Mouse (Mus musculus): Measurements from ENCODE around the gene Ccn5. TPM values are rescaled to one million over a fixed set of nuclear protein-coding genes. Genes with fewer than 3 reads are reported as not detected.
A peak's percentile ranks its signal among the peaks of the same experiment; 100 is the strongest.

The Ccn5 gene
- polyA plus RNA-seq, 1 experiment from 2014 or later = 143 TPM

GRCm38 (mm10) chr2:163826494-163826893 lies 5.8 kb downstream of the Ccn5 start:
- ChIA-PET POLR2A (interaction anchor here (1.5 to 2.3 kb wide), 3 partner anchors 12 to 81 kb away, joined by 4 to 7 read pairs (median 5); no protein-coding TSS in a partner anchor), CTCF (interaction anchor here (1.2 to 8.0 kb wide), 3 partner anchors 12 to 39 kb away, joined by 6 to 69 read pairs (median 36); no protein-coding TSS in a partner anchor)
- ATAC-seq = peak; percentile 83
- in situ Hi-C loops (cut with MboI; ENCODE audit: low pct_unique_long_range_greater_than_20kb) = no loop called here
- DNase-seq (ENCODE audit: low read depth, low spot score) = peak; percentile 92
- H3K27me3 ChIP-seq = no peaks in the 10 kb centered on the region
- TF ChIP-seq CTCF (IDR thresholded peaks at IDR 0.05) = no peak

GRCm38 (mm10) chr2:163831163-163831562 lies 10.5 kb downstream of the Ccn5 start:
- no peak for DNase-seq (ENCODE audit: low read depth, low spot score)
- no peak for ATAC-seq
- ChIA-PET POLR2A (no interaction called here), CTCF (no interaction called here)
- H3K27me3 ChIP-seq = no peaks in the 10 kb centered on the region
- TF ChIP-seq CTCF (IDR thresholded peaks at IDR 0.05) = no peak
- in situ Hi-C loops (cut with MboI; ENCODE audit: low pct_unique_long_range_greater_than_20kb) = loop anchor here (10.0 kb wide), 1 partner anchor 46 kb away; no protein-coding TSS in a partner anchor

- in situ Hi-C loops (cut with MboI; ENCODE audit: low pct_unique_long_range_greater_than_20kb) = loop anchor here (10.0 kb wide), 1 partner anchor 53 kb away; no protein-coding TSS in a partner anchor
- DNase-seq (ENCODE audit: low read depth, low spot score) (no peak), ATAC-seq (peak; percentile 62)
- ChIA-PET CTCF (interaction anchor here (0.6 to 4.2 kb wide), 20 partner anchors 11 to 238 kb away, joined by 3 to 70 read pairs (median 8); partner anchors contain the start of genes Ccn5 and Kcnk15), POLR2A (interaction anchor here (0.7 to 1.6 kb wide), 3 partner anchors 37 to 258 kb away, joined by 3 to 9 read pairs (median 7); no protein-coding TSS in a partner anchor)
- peak; percentile 99 for TF ChIP-seq CTCF (IDR thresholded peaks at IDR 0.05)
- H3K27me3 ChIP-seq = peaks cover 10% of the 10 kb centered on the region
Measured at GRCm38 (mm10) chr2:163838043-163838442, 17.4 kb downstream of the Ccn5 start.

GRCm38 (mm10) chr2:163839519-163839918 lies 18.9 kb downstream of the Ccn5 start:
- no peak for TF ChIP-seq CTCF (IDR thresholded peaks at IDR 0.05)
- DNase-seq (ENCODE audit: low read depth, low spot score) (no peak), ATAC-seq (no peak)
- ChIA-PET CTCF (interaction anchor here (0.9 to 4.2 kb wide), 8 partner anchors 11 to 305 kb away, joined by 3 to 70 read pairs (median 17); no protein-coding TSS in a partner anchor), POLR2A (interaction anchor here (1.1 kb wide), 1 partner anchor 24 kb away, joined by 3 read pairs; no protein-coding TSS in a partner anchor)
- in situ Hi-C loops (cut with MboI; ENCODE audit: low pct_unique_long_range_greater_than_20kb) = loop anchor here (10.0 kb wide), 1 partner anchor 55 kb away; no protein-coding TSS in a partner anchor
- H3K27me3 ChIP-seq = peaks cover 10% of the 10 kb centered on the region

- ATAC-seq (no peak), DNase-seq (ENCODE audit: low read depth, low spot score) (no peak)
- no peak for TF ChIP-seq CTCF (IDR thresholded peaks at IDR 0.05)
- POLR2A ChIA-PET = interaction anchor here (0.7 kb wide), 1 partner anchor 1106 kb away, joined by 3 read pairs; no protein-coding TSS in a partner anchor
- in situ Hi-C loops (cut with MboI; ENCODE audit: low pct_unique_long_range_greater_than_20kb) = no loop called here
- CTCF ChIA-PET = no interaction called here
- peaks cover 10% of the 10 kb centered on the region for H3K27me3 ChIP-seq
Measured at GRCm38 (mm10) chr2:163842043-163842442, 21.4 kb downstream of the Ccn5 start.

GRCm38 (mm10) chr2:163853461-163853901 lies 32.8 kb downstream of the Ccn5 start, which contains the start of gene Kcnk15:
TSS of gene Kcnk15 (plus strand) at chr2:163853651.
- peak; percentile 52 for TF ChIP-seq CTCF (IDR thresholded peaks at IDR 0.05)
- peaks cover 60% of the 10 kb centered on the region for H3K27me3 ChIP-seq
- DNase-seq (ENCODE audit: low read depth, low spot score) = no peak
- CTCF ChIA-PET = interaction anchor here (2.1 kb wide), 1 partner anchor 15 kb away, joined by 8 read pairs; no protein-coding TSS in a partner anchor
- in situ Hi-C loops (cut with MboI; ENCODE audit: low pct_unique_long_range_greater_than_20kb) = loop anchor here (5.0 kb wide), 1 partner anchor 99 kb away; no protein-coding TSS in a partner anchor
- POLR2A ChIA-PET = no interaction called here
- no peak for ATAC-seq

GRCm38 (mm10) chr2:163857233-163857632 lies 36.6 kb downstream of the Ccn5 start:
- no peak for TF ChIP-seq CTCF (IDR thresholded peaks at IDR 0.05)
- DNase-seq (ENCODE audit: low read depth, low spot score) = no peak
- in situ Hi-C loops (cut with MboI; ENCODE audit: low pct_unique_long_range_greater_than_20kb) = no loop called here
- ChIA-PET CTCF (interaction anchor here (2.5 kb wide), 1 partner anchor 95 kb away, joined by 7 read pairs; no protein-coding TSS in a partner anchor), POLR2A (no interaction called here)
- peaks cover 47% of the 10 kb centered on the region for H3K27me3 ChIP-seq
- no peak for ATAC-seq

- in situ Hi-C loops (cut with MboI; ENCODE audit: low pct_unique_long_range_greater_than_20kb) = no loop called here
- ChIA-PET CTCF (interaction anchor here (0.7 to 2.5 kb wide), 3 partner anchors 28 to 94 kb away, joined by 3 to 7 read pairs (median 4); no protein-coding TSS in a partner anchor), POLR2A (interaction anchor here (0.6 kb wide), 1 partner anchor 13 kb away, joined by 5 read pairs; no protein-coding TSS in a partner anchor)
- TF ChIP-seq CTCF (IDR thresholded peaks at IDR 0.05) = peak; percentile 98
- no peak for DNase-seq (ENCODE audit: low read depth, low spot score)
- no peak for ATAC-seq
- H3K27me3 ChIP-seq = peaks cover 45% of the 10 kb centered on the region
Measured at GRCm38 (mm10) chr2:163858254-163858947, 37.7 kb downstream of the Ccn5 start.

GRCm38 (mm10) chr2:163865311-163865710 lies 44.6 kb downstream of the Ccn5 start:
- no peak for ATAC-seq
- in situ Hi-C loops (cut with MboI; ENCODE audit: low pct_unique_long_range_greater_than_20kb) = no loop called here
- no peak for DNase-seq (ENCODE audit: low read depth, low spot score)
- no peak for TF ChIP-seq CTCF (IDR thresholded peaks at IDR 0.05)
- H3K27me3 ChIP-seq = peaks cover 45% of the 10 kb centered on the region
- POLR2A ChIA-PET = no interaction called here
- CTCF ChIA-PET = no interaction called here

GRCm38 (mm10) chr2:163866061-163866460 lies 45.4 kb downstream of the Ccn5 start:
- peaks cover 52% of the 10 kb centered on the region for H3K27me3 ChIP-seq
- no peak for TF ChIP-seq CTCF (IDR thresholded peaks at IDR 0.05)
- CTCF ChIA-PET = no interaction called here
- no peak for DNase-seq (ENCODE audit: low read depth, low spot score)
- in situ Hi-C loops (cut with MboI; ENCODE audit: low pct_unique_long_range_greater_than_20kb) = no loop called here
- POLR2A ChIA-PET = no interaction called here
- no peak for ATAC-seq

GRCm38 (mm10) chr2:163869783-163870182 lies 49.1 kb downstream of the Ccn5 start:
- no peak for TF ChIP-seq CTCF (IDR thresholded peaks at IDR 0.05)
- in situ Hi-C loops (cut with MboI; ENCODE audit: low pct_unique_long_range_greater_than_20kb) = no loop called here
- DNase-seq (ENCODE audit: low read depth, low spot score) (no peak), ATAC-seq (no peak)
- ChIA-PET CTCF (no interaction called here), POLR2A (no interaction called here)
- peaks cover 51% of the 10 kb centered on the region for H3K27me3 ChIP-seq

Measured in Patski (cell line).